Mouse (Mus musculus): ENCODE measurements at regions not wholly inside any gene's neighbourhood (a gene's known extent, or its start where the extent isn't known, plus 50 kb on each side); places are given as distances from the start of the nearest gene placed in this dataset.

DNA sequence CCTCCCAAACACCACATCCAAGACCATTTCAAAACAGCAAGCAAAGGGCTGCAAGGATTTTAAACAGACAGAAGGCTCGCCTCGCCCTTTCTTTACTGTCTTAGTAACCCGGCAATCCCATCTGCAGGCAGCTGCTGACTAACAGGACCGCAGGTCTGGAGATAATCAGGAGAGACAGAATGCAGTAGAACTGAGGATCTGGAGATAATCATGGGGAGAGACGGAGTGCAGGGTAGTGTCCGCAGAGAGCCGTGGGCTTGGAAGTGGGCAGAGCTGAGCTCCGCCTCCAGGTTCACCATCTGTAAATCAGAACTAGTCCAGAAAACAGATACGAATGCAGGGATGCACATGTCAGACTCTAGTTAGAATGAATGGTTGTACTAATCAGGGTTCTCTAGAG is 79.4 kb upstream of the Mgme1 start:
- TF ChIP-seq FLI1 (IDR thresholded peaks at IDR 0.05; ENCODE audit: low read length) (no peak), GATA1 (IDR thresholded peaks at IDR 0.05; ENCODE audit: borderline replicate concordance, low read length) (no peak)

All from megakaryocyte, embryonic 14.5 days (primary cell).